Mouse (Mus musculus) midbrain, embryonic 16.5 days (tissue): ENCODE results near the gene Slc6a15. TPM values are rescaled to one million over a fixed set of nuclear protein-coding genes. Genes with fewer than 3 reads are reported as not detected.

ENCODE experiments used
- ATAC-seq: fragments of 200-750 bp; cut with Nextera tagmentation; 2 replicates; pipeline ENCODE4 v1.8.0; 2017; ENCODE audit warnings: moderate TSS enrichment
- H3K27ac ChIP-seq: fragments of 300-500 bp; sonication (generic); 2 replicates; pipeline ENCODE4 v1.5.1; 2014; ENCODE audit warnings: mild to moderate bottlenecking, low read length, mixed read lengths
- H3K27me3 ChIP-seq: fragments of 300-500 bp; sonication (generic); 2 replicates; pipeline ENCODE4 v1.6.1; 2014; ENCODE audit warnings: low read depth, low read length, mixed read lengths; ENCODE audit not compliant: control insufficient read depth, insufficient read depth
- H3K36me3 ChIP-seq: fragments of 300-500 bp; sonication (generic); 2 replicates; pipeline ENCODE4 v1.6.1; 2014; ENCODE audit warnings: mild to moderate bottlenecking, low read length, moderate library complexity, mixed read lengths; ENCODE audit not compliant: control insufficient read depth, insufficient read depth
- H3K4me1 ChIP-seq: fragments of 300-500 bp; sonication (generic); 2 replicates; pipeline ENCODE4 v1.6.1; 2014; ENCODE audit warnings: mild to moderate bottlenecking, low read length, mixed read lengths; ENCODE audit not compliant: control insufficient read depth, insufficient read depth
- H3K4me2 ChIP-seq: fragments of 300-500 bp; sonication (generic); 2 replicates; pipeline ENCODE4 v1.6.1; 2014; ENCODE audit warnings: mild to moderate bottlenecking, low read length, mixed read lengths
- H3K4me3 ChIP-seq: fragments of 300-500 bp; sonication (generic); 2 replicates; pipeline ENCODE4 v1.5.1; 2014; ENCODE audit warnings: low read depth, mild to moderate bottlenecking, low read length, moderate library complexity, mixed read lengths
- H3K9ac ChIP-seq: fragments of 300-500 bp; sonication (generic); 2 replicates; pipeline ENCODE4 v1.6.1; 2014; ENCODE audit warnings: low read depth, low read length, mixed read lengths
- H3K9me3 ChIP-seq: fragments of 300-500 bp; sonication (generic); replicated peaks from 2 replicates; pipeline ENCODE4 v1.6.1; 2014; ENCODE audit warnings: mild to moderate bottlenecking, low read length, mixed read lengths; ENCODE audit not compliant: control insufficient read depth, poor library complexity, severe bottlenecking
- WGBS: fragments of 180-500 bp; shearing (Covaris S2); extraction: QIAGEN DNeasy Blood & Tissue Kit; methylation state at CpG from one replicate; pipeline ENCODE4 v1.1.7; 2014; 5-methylcytosine and 5-hydroxymethylcytosine counted together
- polyA plus RNA-seq: library from polyadenylated mRNA; unstranded; fragments of >200 nt; fragmentation: Nextera tagmentation; extraction: Ambion mirVana; gene quantifications from 2 replicates; pipeline ENCODE4 v1.2.1, GENCODE M21; 2015

Gene Slc6a15
- polyA plus RNA-seq, 1 experiment from 2014 or later: 70.4 TPM

- no peaks in the 10 kb centered on the region for H3K36me3 ChIP-seq
- no peaks in the 10 kb centered on the region for H3K27me3 ChIP-seq
- H3K9ac ChIP-seq: no peak overlapping the region
- H3K9me3 ChIP-seq: no peaks in the 10 kb centered on the region
- ATAC-seq: 0 out of 2 replicates have a peak, but pooled peaks have one; percentile 21
- H3K4me1 ChIP-seq: no peaks in the 10 kb centered on the region
- H3K4me3 ChIP-seq: no peak overlapping the region
- no peak overlapping the region for H3K27ac ChIP-seq
- 13% methylated on average over 4 of the region's 4 CpGs for WGBS
- H3K4me2 ChIP-seq: no peak overlapping the region
These were observed 34.6 kb downstream of the Slc6a15 start for GRCm38 (mm10) chr10:103402171-103402570.

- 83% methylated on average over 1 of the region's 1 CpGs for WGBS
- no peak overlapping the region for H3K9ac ChIP-seq
- H3K36me3 ChIP-seq: no peaks in the 10 kb centered on the region
- ATAC-seq: no peak
- H3K27me3 ChIP-seq: no peaks in the 10 kb centered on the region
- no peak overlapping the region for H3K27ac ChIP-seq
- no peak overlapping the region for H3K4me2 ChIP-seq
- H3K4me3 ChIP-seq: no peak overlapping the region
- H3K4me1 ChIP-seq: no peaks in the 10 kb centered on the region
- H3K9me3 ChIP-seq: no peaks in the 10 kb centered on the region
These were observed 60.1 kb downstream of the Slc6a15 start for GRCm38 (mm10) chr10:103427717-103428116.

DNA sequence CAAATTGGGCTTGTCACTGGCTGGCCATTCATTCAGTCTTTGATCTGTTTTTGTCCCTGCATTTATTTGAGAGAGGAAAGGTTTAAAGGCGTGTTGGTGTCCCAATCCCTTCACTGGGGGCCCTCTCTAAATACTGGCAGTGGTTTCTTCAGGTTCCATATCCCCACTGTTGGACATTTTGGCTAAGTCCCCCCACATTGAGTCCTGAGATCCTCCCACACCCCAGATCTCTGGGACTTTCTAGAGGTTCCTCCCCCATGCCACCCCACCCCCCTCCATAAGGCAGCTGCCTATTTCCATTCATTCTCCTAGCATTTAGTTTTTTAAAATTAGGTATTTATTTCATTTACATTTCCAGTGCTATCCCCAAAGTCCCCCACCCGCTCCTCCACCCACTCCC is 75.0 kb downstream of the Slc6a15 start:
- WGBS: 89% methylated on average over 2 of the region's 2 CpGs
- no peaks in the 10 kb centered on the region for H3K9me3 ChIP-seq
- H3K9ac ChIP-seq: no peak overlapping the region
- H3K27ac ChIP-seq: no peak overlapping the region
- no peak overlapping the region for H3K4me2 ChIP-seq
- H3K27me3 ChIP-seq: no peaks in the 10 kb centered on the region
- ATAC-seq: peak; percentile 11; the same call in 1 of the 2 replicates
- H3K4me1 ChIP-seq: no peaks in the 10 kb centered on the region
- H3K36me3 ChIP-seq: no peaks in the 10 kb centered on the region
- H3K4me3 ChIP-seq: no peak overlapping the region

DNA sequence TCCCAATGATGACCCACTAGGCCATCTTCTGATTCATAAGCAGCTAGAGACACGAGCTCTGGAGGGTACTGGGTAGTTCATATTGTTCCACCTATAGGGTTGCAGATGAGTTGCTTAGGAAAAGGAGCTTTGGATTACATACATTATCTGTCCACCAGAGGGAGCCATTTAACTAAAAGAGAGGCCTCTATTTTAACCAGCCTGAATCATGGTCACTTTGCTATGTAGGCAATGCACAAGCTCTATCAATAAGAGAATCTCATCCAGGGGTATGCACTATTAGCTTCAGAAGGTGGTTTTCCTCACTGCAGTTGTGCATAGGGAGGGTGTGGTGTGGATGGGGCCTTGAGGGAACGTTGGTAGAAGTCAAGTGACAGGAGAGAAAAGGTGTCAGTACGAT is 75.5 kb downstream of the Slc6a15 start:
- no peak overlapping the region for H3K27ac ChIP-seq
- WGBS: 42% methylated on average over 3 of the region's 3 CpGs
- H3K27me3 ChIP-seq: no peaks in the 10 kb centered on the region
- H3K4me1 ChIP-seq: no peaks in the 10 kb centered on the region
- no peak overlapping the region for H3K9ac ChIP-seq
- H3K9me3 ChIP-seq: no peaks in the 10 kb centered on the region
- no peak overlapping the region for H3K4me2 ChIP-seq
- no peaks in the 10 kb centered on the region for H3K36me3 ChIP-seq
- no peak overlapping the region for H3K4me3 ChIP-seq
- ATAC-seq: peak; percentile 92

GRCm38 (mm10) chr10:103448340-103448739 is 80.8 kb downstream of the Slc6a15 start:
- Histone ChIP-seq H3K9me3 (no peaks in the 10 kb centered on the region), H3K27ac (no peak overlapping the region), H3K4me2 (no peak overlapping the region), H3K4me1 (no peaks in the 10 kb centered on the region), H3K4me3 (no peak overlapping the region), H3K27me3 (no peaks in the 10 kb centered on the region), H3K9ac (no peak overlapping the region), H3K36me3 (no peaks in the 10 kb centered on the region)
- ATAC-seq: no peak
- WGBS: 46% methylated on average over 2 of the region's 2 CpGs

DNA sequence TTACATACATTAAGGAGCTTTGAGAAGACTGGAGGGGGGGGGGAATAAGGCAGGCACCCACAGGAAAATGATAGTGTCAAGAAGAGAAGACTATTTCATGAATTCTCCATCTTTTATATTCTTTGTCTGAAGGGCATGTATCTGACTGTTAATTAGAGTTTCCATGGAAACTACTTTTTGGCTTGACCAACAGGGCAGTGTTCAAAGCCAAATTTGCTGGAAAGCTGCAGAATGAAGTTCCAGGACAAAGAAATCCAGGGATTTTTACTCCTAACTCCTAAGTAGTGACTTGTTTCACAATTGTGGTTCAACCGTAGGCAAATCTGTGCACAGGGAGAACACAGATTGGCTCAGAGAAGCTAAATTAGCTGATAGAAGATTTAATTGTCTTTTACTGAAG is 90.3 kb downstream of the Slc6a15 start:
- Histone ChIP-seq H3K9ac (no peak overlapping the region), H3K9me3 (no peaks in the 10 kb centered on the region), H3K27ac (no peak overlapping the region), H3K4me1 (no peaks in the 10 kb centered on the region), H3K36me3 (no peaks in the 10 kb centered on the region), H3K4me3 (no peak overlapping the region), H3K27me3 (no peaks in the 10 kb centered on the region), H3K4me2 (no peak overlapping the region)
- no peak for ATAC-seq
- WGBS: 46% methylated on average over 1 of the region's 1 CpGs

Other genes with a start within 250 kb of the Slc6a15 start
- gene Lrriq1, start 131.5 kb upstream of the Slc6a15 start, polyA plus RNA-seq: 4.0 and 4.1 TPM in 2 replicates